Mouse (Mus musculus) gastrocnemius, adult 18-20 months (tissue): Measurements from ENCODE around the gene Wscd1. TPM values are rescaled to one million over a fixed set of nuclear protein-coding genes. Genes with fewer than 3 reads are reported as not detected.

Source experiments
- DNase-seq: peaks from one replicate; pipeline ENCODE4 v3.0.0; 2021; ENCODE audit warnings: low spot score
- total RNA-seq, 2 experiments: library from RNA; stranded (reverse); gene quantifications; 2 replicates each; pipeline ENCODE4 v1.2.3; 2021

Wscd1 gene
- total RNA-seq, 2 experiments from 2014 or later: 1.1 to 2.1 TPM

- DNase-seq: no peak
Measured at GRCm38 (mm10) chr11:71769744-71770143, 20.0 kb downstream of the Wscd1 start.

GRCm38 (mm10) chr11:71770479-71770878, 20.8 kb downstream of the Wscd1 start:
- no peak for DNase-seq

GRCm38 (mm10) chr11:71771074-71771473, 21.4 kb downstream of the Wscd1 start:
- DNase-seq: no peak

GRCm38 (mm10) chr11:71772056-71772455, 22.3 kb downstream of the Wscd1 start:
- no peak for DNase-seq

GRCm38 (mm10) chr11:71772802-71773201, 23.1 kb downstream of the Wscd1 start:
- DNase-seq: no peak

- no peak for DNase-seq
Measured at GRCm38 (mm10) chr11:71773986-71774767, 24.5 kb downstream of the Wscd1 start.

GRCm38 (mm10) chr11:71775056-71775455, 25.3 kb downstream of the Wscd1 start:
- DNase-seq: no peak

- DNase-seq: no peak
Measured at GRCm38 (mm10) chr11:71779642-71780041, 29.9 kb downstream of the Wscd1 start.

- no peak for DNase-seq
Measured at GRCm38 (mm10) chr11:71781737-71782354, 32.1 kb downstream of the Wscd1 start.

- DNase-seq: no peak
Measured at GRCm38 (mm10) chr11:71785499-71785898, 35.8 kb downstream of the Wscd1 start.

- DNase-seq: no peak
Measured at GRCm38 (mm10) chr11:71788209-71788608, 38.5 kb downstream of the Wscd1 start.

GRCm38 (mm10) chr11:71790227-71790626, 40.5 kb downstream of the Wscd1 start:
- DNase-seq: no peak

GRCm38 (mm10) chr11:71799206-71799605, 49.5 kb downstream of the Wscd1 start:
- DNase-seq: no peak

- DNase-seq: no peak
Measured at GRCm38 (mm10) chr11:71808521-71808920, 58.8 kb downstream of the Wscd1 start.

GRCm38 (mm10) chr11:71811828-71812227, 62.1 kb downstream of the Wscd1 start:
- DNase-seq: no peak

GRCm38 (mm10) chr11:71812921-71813320, 63.2 kb downstream of the Wscd1 start:
- DNase-seq: no peak

GRCm38 (mm10) chr11:71814511-71814910, 64.8 kb downstream of the Wscd1 start:
- DNase-seq: no peak

GRCm38 (mm10) chr11:71815326-71815725, 65.6 kb downstream of the Wscd1 start:
- DNase-seq: no peak

- no peak for DNase-seq
Measured at GRCm38 (mm10) chr11:71816918-71817317, 67.2 kb downstream of the Wscd1 start.

- DNase-seq: no peak
Measured at GRCm38 (mm10) chr11:71817341-71817740, 67.6 kb downstream of the Wscd1 start.

- DNase-seq: no peak
Measured at GRCm38 (mm10) chr11:71818111-71818510, 68.4 kb downstream of the Wscd1 start.

GRCm38 (mm10) chr11:71819901-71820300, 70.2 kb downstream of the Wscd1 start:
- no peak for DNase-seq

GRCm38 (mm10) chr11:71820847-71821246, 71.1 kb downstream of the Wscd1 start:
- no peak for DNase-seq
